Mouse (Mus musculus) cerebellum, adult 2 months (tissue): ENCODE data around the gene Atg7.

Experiments used
- CTCF ChIP-seq: fragments of 200-500 bp; IDR thresholded peaks from 2 replicates; pipeline ENCODE4 v1.5.1; 2011; ENCODE audit warnings: low read depth, mild to moderate bottlenecking, control low read depth, low read length, moderate library complexity, borderline replicate concordance; ENCODE audit not compliant: insufficient read depth
- POLR2A ChIP-seq: fragments of 200-500 bp; IDR thresholded peaks from 2 replicates; pipeline ENCODE4 v1.6.1; 2011; ENCODE audit warnings: low read length, control low read depth, borderline replicate concordance; ENCODE audit not compliant: insufficient read depth

GRCm38 (mm10) chr6:114809431-114809811, 166.5 kb downstream of the Atg7 start:
- TF ChIP-seq CTCF (no peak), POLR2A (no peak)
